Mouse (Mus musculus) small intestine, adult 2 months (tissue): ENCODE measurements around the gene Kctd11.

Experiments
- CTCF ChIP-seq: fragments of 200-500 bp; IDR thresholded peaks from 2 replicates; pipeline ENCODE4 v1.5.1; 2012; ENCODE audit warnings: low read depth, mild to moderate bottlenecking, control low read depth, inconsistent platforms, low read length, moderate library complexity, mixed read lengths; ENCODE audit not compliant: insufficient replicate concordance, insufficient read length; ENCODE audit errors: extremely low read depth
- POLR2A ChIP-seq: fragments of 200-500 bp; IDR thresholded peaks from 2 replicates; pipeline ENCODE4 v1.6.1; 2012; ENCODE audit warnings: low read depth, mild to moderate bottlenecking, control low read depth, inconsistent platforms, low read length, moderate library complexity

GRCm38 (mm10) chr11:69883527-69884151 is 2.4 kb upstream of the Kctd11 start:
- TF ChIP-seq CTCF: no peak
- no peak for TF ChIP-seq POLR2A
